Mouse (Mus musculus) G1E (cell line): ENCODE results near the gene Comtd1. TPM values are rescaled to one million over a fixed set of nuclear protein-coding genes. Genes with fewer than 3 reads are reported as not detected.

Source experiments
- ATAC-seq: 2 replicates; pipeline ENCODE4 v1.8.0; 2016; ENCODE audit warnings: mild to moderate bottlenecking; ENCODE audit not compliant: insufficient number of reproducible peaks, poor library complexity, low FRiP score, severe bottlenecking; ENCODE audit errors: extremely low read depth
- DNase-seq: peaks from one replicate; pipeline ENCODE4 v3.0.0; 2012; ENCODE audit warnings: low spot score
- H3K27me3 ChIP-seq: 2 replicates; pipeline ENCODE4 v1.6.1; 2012; ENCODE audit warnings: mild to moderate bottlenecking, low read length, inconsistent platforms; ENCODE audit not compliant: insufficient read depth
- H3K36me3 ChIP-seq: replicated peaks from 2 replicates; pipeline ENCODE3; 2012; ENCODE audit warnings: mild to moderate bottlenecking, inconsistent platforms
- H3K4me1 ChIP-seq: 2 replicates; pipeline ENCODE4 v1.6.1; 2012; ENCODE audit warnings: low read depth, low read length, inconsistent platforms, mixed read lengths; ENCODE audit not compliant: insufficient read depth
- H3K4me3 ChIP-seq: 2 replicates; pipeline ENCODE4 v1.5.1; 2012; ENCODE audit warnings: low read depth, mild to moderate bottlenecking, inconsistent platforms, low read length, moderate library complexity, mixed read lengths
- H3K9me3 ChIP-seq: replicated peaks from 2 replicates; pipeline ENCODE4 v1.6.1; 2012; ENCODE audit warnings: inconsistent platforms
- CTCF ChIP-seq: IDR thresholded peaks from 2 replicates; pipeline ENCODE4 v1.5.1; 2012; ENCODE audit warnings: low read depth, low read length, inconsistent platforms, mixed read lengths
- GATA1 ChIP-seq: IDR thresholded peaks from 2 replicates; pipeline ENCODE4 v1.6.1; 2012; ENCODE audit warnings: borderline replicate concordance, low read length, inconsistent platforms, mixed read lengths
- GATA2 ChIP-seq: IDR thresholded peaks from 2 replicates; pipeline ENCODE4 v1.6.1; 2012; ENCODE audit warnings: low read depth, low read length, inconsistent platforms, borderline replicate concordance
- POLR2AphosphoS5 ChIP-seq: IDR thresholded peaks from 2 replicates; pipeline ENCODE4 v1.6.1; 2012; ENCODE audit warnings: low read depth, low read length, inconsistent platforms; ENCODE audit not compliant: insufficient replicate concordance
- TAL1 ChIP-seq: conservative IDR thresholded peaks from 2 replicates; pipeline ENCODE4 v1.6.1; 2012; ENCODE audit warnings: low read depth, low read length, inconsistent platforms, mixed read lengths
- polyA plus RNA-seq: library from polyadenylated mRNA; stranded (reverse); fragments of >175 nt; gene quantifications from 2 replicates; pipeline ENCODE4 v1.2.3, GENCODE M21; 2012
- total RNA-seq, 2 experiments: library from RNA; stranded (forward) in 1 of 2; stranded (reverse) in 1 of 2; fragments of 200-1000 nt in 1 of 2; fragments of >200 nt in 1 of 2; fragmentation: Nextera tagmentation in 1 of 2; gene quantifications; 2 replicates each; pipeline ENCODE4 v1.2.3; 2014 to 2017

Gene Comtd1
- 23.3 and 33.0 TPM in 2 replicates for total RNA-seq (2014; fragmentation: Nextera tagmentation)
- total RNA-seq (2017): 20.6 and 24.5 TPM in 2 replicates
- 49.2 and 49.5 TPM in 2 replicates for polyA plus RNA-seq

GRCm38 (mm10) chr14:21848166-21849154 lies at the start of gene Comtd1:
Gene Comtd1 (minus strand): TSS chr14:21848977.
- TF ChIP-seq CTCF: peak; percentile 100
- TF ChIP-seq GATA1: no peak
- DNase-seq: peak; percentile 92
- Histone ChIP-seq H3K4me3 (peak within 1 kb of the TSS; percentile 89), H3K36me3 (peaks cover 56% of the 10 kb centered on the region), H3K9me3 (no peaks in the 10 kb centered on the region), H3K27me3 (no peaks in the 10 kb centered on the region), H3K4me1 (peaks cover 96% of the 10 kb centered on the region)
- peak; percentile 66 for ATAC-seq

GRCm38 (mm10) chr14:21892341-21892659 lies 43.5 kb upstream of the Comtd1 start:
- H3K36me3 ChIP-seq: no peaks in the 10 kb centered on the region
- TF ChIP-seq CTCF: no peak
- DNase-seq (no peak), ATAC-seq (no peak)
- no peak overlapping the region for H3K4me3 ChIP-seq
- peaks cover 8% of the 10 kb centered on the region; the same call in 1 of the 2 replicates for H3K27me3 ChIP-seq
- H3K4me1 ChIP-seq: no peaks in the 10 kb centered on the region
- no peaks in the 10 kb centered on the region for H3K9me3 ChIP-seq

- no peaks in the 10 kb centered on the region for H3K36me3 ChIP-seq
- DNase-seq (no peak), ATAC-seq (no peak)
- H3K9me3 ChIP-seq: no peaks in the 10 kb centered on the region
- H3K4me3 ChIP-seq: no peak overlapping the region
- no peak for TF ChIP-seq CTCF
- no peak for TF ChIP-seq TAL1
- TF ChIP-seq POLR2AphosphoS5: no peak
- TF ChIP-seq GATA2: no peak
- H3K4me1 ChIP-seq: no peaks in the 10 kb centered on the region
- H3K27me3 ChIP-seq: peaks cover 8% of the 10 kb centered on the region
Measured at GRCm38 (mm10) chr14:21891581-21892340, 43.0 kb upstream of the Comtd1 start.

GRCm38 (mm10) chr14:21890430-21890829 lies 41.7 kb upstream of the Comtd1 start:
- ATAC-seq: no peak
- no peaks in the 10 kb centered on the region for H3K9me3 ChIP-seq
- no peaks in the 10 kb centered on the region for H3K4me1 ChIP-seq
- H3K27me3 ChIP-seq: peaks cover 8% of the 10 kb centered on the region
- no peak overlapping the region for H3K4me3 ChIP-seq
- no peak for DNase-seq
- H3K36me3 ChIP-seq: no peaks in the 10 kb centered on the region
- no peak for TF ChIP-seq CTCF
- no peak for TF ChIP-seq POLR2AphosphoS5
- TF ChIP-seq TAL1: no peak
- TF ChIP-seq GATA1: no peak
- no peak for TF ChIP-seq GATA2

- H3K36me3 ChIP-seq: no peaks in the 10 kb centered on the region
- no peak for DNase-seq
- peaks cover 42% of the 10 kb centered on the region for H3K27me3 ChIP-seq
- H3K9me3 ChIP-seq: no peaks in the 10 kb centered on the region
- 0 out of 2 replicates have a peak, but pooled peaks cover 2% of the 10 kb centered on the region for H3K4me1 ChIP-seq
- ATAC-seq: no peak
- H3K4me3 ChIP-seq: no peak overlapping the region
- TF ChIP-seq POLR2AphosphoS5: no peak
Measured at GRCm38 (mm10) chr14:21866816-21867215, 18.0 kb upstream of the Comtd1 start.

GRCm38 (mm10) chr14:21866291-21866690 lies 17.5 kb upstream of the Comtd1 start:
- ATAC-seq (no peak), DNase-seq (no peak)
- Histone ChIP-seq H3K36me3 (no peaks in the 10 kb centered on the region), H3K4me3 (no peak overlapping the region), H3K27me3 (peaks cover 43% of the 10 kb centered on the region), H3K9me3 (no peaks in the 10 kb centered on the region), H3K4me1 (0 out of 2 replicates have a peak, but pooled peaks cover 2% of the 10 kb centered on the region)
- no peak for TF ChIP-seq TAL1
- no peak for TF ChIP-seq GATA1
- no peak for TF ChIP-seq CTCF
- no peak for TF ChIP-seq POLR2AphosphoS5
- TF ChIP-seq GATA2: no peak
